Mouse (Mus musculus): Measurements from ENCODE around the gene Mamld1. TPM values are rescaled to one million over a fixed set of nuclear protein-coding genes. Genes with fewer than 3 reads are reported as not detected.

Gene Mamld1
- 0.56 and 0.76 TPM in 2 replicates for polyA plus RNA-seq (2012; rRNA removed; ENCODE audit: low replicate concordance)

GRCm38 (mm10) chrX:71049864-71050576 lies at the start of gene Mamld1:
Gene Mamld1, plus strand, starts transcription at chrX:71050256.

Other genes with a start within 250 kb of the Mamld1 start
- 0.99 and 2.1 TPM in 2 replicates for gene Mtm1, start 160.5 kb downstream of the Mamld1 start, polyA plus RNA-seq (2012; rRNA removed; ENCODE audit: low replicate concordance)